Mouse (Mus musculus) spleen, adult 12 weeks (tissue): Measurements from ENCODE around the gene Dll4.

Experiments
- DNase-seq: peaks from one replicate; pipeline ENCODE4 v3.0.0; 2022; ENCODE audit warnings: low spot score

The Dll4 gene

GRCm38 (mm10) chr2:119311544-119311943, 14.0 kb upstream of the Dll4 start:
- no peak for DNase-seq

- no peak for DNase-seq
These were observed 13.1 kb upstream of the Dll4 start for GRCm38 (mm10) chr2:119312380-119312958.

DNA sequence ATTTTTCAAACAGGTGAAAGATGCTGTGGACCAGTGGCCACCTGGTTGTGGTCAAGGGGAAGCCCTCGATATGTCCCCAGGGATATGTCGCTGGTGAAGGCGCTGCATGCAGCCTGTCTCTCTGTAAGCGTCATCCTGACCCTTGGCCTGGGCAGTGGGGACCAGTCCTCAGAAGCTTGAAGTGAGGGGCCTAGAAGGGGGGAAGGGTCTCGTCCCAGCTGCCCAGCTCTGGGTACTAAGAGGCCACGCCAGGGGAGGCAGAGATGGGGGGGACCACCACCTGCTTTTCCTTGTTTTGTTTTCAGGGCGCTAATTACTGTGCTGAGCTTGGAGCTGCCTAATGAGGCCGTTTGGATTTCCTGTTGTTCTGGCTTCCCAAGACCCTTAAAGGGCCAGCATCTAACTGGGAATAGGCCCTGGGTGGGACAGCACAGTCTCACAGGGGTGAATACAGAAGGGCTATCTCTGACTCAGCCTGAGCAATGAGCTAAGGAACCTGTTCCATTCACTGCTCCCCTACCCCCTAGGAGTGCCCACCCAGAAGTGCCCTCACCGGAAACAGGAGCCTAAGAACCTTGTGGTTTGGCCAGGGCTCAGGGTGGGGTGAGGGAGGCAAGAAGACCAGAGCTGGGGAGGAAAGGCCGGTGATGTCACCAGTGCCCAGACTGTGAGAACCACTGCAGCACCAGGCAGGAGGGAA, 11.7 kb upstream of the Dll4 start:
- no peak for DNase-seq

DNA sequence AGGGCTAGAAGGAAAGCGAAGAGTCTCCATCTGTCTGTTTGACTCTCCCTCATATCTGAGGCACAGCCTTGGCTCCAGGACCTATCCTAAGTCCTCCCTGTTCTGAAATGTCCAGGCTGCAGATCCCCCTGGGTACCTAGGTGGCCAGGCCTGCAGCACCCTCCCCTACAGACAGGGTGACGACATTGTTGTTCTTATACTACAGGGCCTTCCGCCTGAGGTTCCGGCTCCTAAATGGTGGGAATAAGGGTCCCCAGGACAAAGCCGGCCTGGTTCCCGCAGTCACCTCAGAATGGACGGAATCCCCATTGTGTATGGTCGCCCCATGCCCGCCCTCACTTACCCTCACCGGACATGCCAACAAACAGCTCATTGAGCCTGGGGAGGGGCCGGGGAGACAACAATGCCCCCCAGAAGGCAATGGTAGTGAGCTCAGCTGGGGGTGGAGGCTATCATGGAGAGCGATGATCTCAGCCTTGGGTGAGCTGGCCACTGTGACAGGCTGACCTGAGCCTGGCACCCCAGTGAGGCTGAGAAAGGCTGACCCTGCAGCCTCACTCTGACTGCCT, 10.8 kb upstream of the Dll4 start:
- DNase-seq: no peak

DNA sequence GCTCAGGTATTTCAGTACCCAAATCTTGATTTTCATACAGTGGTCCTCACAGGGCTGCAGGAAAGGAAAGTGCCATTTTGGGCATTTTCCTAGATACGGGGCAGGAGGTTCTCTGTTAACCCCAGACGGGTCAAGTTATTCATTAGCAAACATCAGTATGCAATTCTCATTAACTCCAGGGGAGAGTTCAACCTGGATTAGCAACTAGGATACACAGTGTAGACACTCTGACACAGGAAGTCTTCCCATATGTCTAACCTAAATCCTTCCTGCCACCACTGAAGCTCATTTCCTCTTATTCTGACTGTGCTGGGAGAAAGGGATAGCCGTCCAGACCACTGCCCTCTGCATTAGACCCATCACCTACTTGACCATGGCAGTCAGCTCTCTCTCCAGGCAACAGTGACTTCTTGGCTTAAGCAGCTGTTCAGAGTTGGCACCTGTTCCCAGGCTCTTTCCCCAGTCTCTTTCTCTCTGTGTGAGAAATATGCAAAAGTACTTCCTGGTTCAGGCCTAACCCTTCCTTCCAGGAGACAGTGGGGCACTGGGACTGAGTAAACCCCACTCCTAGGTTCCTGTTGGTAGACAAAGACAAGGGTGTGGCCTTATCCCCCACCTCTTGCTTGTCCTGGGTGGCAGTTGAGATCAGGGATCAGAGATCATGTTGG, 7.4 kb upstream of the Dll4 start:
- no peak for DNase-seq

DNA sequence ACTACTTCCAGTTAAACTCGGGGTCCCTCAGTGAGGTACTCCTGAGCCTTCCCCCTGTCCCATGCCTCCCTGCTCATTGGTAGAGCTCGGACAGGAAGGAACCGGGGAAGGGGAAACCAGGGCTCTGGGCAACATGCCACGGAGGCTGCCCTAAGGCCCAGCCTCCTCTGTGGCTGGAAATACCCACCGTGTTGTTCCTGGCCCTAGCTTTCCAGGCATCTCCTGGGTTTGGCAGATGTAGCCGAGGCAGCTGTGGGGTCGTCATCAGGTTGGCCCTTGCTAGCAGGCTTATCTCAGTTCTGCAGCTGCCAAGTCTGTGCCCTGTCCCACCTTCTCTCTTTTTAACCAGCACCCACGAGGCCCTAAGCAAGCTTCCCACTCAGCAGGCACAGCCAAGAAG, 5.0 kb upstream of the Dll4 start:
- DNase-seq: no peak

DNA sequence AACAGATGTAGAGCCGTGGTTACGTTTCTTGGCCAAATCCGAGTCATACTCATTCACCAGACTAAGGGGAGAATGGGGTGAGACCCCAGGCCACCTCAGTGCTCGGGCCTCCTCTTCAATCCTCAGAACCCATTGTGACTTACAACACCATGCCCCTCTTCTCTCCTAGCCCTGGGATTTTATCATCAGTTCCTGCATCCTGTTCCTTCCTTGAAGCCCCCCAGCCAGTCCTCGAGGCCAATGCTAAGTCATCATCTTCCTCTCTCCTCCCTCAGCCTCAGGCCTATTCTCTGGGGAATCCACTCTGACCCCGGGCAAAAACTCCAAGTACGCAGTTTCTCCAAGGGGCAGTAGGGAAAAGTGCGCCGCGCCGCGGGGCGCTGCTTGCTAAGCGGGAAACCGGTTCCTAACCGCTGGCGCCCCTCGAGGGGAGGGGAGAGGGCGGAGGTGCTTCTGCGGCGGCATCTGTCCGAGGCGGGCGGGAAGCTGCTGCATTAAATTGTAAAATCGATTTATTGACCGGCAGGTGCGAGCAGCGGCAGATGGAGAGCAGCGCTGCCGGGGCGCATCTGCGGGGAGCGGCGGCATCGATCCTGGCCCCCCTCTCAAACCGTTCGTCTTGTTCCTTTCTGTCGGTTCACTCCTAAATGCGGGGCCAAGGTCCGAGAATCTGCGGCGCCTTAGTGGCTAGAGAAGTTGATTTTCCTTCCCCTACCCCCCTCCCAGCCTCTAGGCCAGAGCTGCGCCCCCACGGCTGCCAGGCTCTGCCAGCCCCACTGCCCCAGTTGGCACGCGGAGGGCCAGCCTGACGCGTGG, 3.6 kb upstream of the Dll4 start:
- no peak for DNase-seq

GRCm38 (mm10) chr2:119322587-119323300, 2.8 kb upstream of the Dll4 start:
- no peak for DNase-seq

DNA sequence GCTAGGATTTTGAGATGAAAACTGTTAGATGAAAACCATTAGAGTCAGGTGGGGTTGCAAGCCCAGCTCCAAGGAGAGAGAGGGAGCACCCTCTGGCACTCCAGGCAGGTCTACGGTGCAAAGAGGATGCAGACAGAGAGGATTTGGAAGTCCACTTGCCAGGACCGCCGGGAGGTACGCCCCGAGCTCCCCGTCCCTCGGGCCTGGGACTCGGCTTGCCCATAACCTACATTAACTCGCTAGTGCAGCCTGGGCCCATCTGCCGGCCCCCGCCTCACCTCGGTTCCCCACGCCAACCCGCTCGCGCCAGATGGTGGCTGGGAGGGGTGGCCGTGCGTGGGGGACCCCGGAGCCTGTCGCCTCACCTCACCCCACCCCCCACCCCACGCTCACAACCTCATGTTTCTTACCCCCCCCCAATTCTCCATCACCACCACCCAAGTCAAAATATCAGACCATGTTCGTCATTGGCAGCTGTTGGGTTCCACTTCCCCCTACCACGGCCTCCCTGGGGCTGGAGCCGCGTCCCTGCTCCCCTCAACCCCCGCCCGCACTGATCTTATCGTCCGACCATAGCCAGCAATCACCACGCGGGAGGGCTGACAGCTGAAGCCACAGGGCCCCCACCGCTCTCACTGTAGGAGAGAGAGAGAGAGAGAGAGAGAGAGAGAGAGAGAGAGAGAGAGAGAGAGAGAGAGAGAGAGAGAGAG, 1.6 kb upstream of the Dll4 start:
- no peak for DNase-seq

DNA sequence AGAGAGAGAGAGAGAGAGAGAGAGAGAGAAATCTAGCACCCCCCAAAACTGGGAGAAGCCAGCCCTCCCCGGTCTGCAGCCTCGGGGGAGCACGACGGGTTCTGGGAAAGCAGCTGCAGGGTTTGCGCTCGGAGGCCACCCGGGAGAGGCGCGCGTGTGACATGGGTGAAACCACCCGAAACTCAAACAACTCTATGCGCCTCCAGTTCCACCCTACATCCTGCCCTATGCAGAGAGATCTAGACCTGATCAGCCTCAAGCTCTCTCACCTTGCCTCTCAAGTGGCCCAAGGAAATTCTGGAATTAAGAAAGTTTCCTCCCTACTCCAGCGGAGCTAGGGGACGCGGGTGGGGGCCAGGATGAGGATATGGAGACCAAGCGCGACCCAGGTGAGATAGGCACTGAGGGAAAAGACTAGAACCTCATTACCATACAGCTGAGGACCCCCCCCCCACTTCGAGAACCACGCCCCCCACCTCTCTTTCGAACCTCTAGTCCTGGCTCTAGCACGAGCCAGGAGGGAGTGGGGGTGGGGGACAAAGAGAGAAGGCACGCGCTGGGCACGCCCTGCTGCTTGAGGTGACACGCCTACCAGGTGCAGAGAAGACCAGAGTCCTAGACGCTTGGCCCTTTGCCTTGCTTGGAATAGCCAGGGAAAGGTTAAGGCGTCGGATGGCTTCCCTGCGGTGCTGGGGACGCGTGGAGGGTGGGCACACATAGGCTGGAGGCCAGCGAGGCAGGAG, 837 bp upstream of the Dll4 start:
- no peak for DNase-seq

DNA sequence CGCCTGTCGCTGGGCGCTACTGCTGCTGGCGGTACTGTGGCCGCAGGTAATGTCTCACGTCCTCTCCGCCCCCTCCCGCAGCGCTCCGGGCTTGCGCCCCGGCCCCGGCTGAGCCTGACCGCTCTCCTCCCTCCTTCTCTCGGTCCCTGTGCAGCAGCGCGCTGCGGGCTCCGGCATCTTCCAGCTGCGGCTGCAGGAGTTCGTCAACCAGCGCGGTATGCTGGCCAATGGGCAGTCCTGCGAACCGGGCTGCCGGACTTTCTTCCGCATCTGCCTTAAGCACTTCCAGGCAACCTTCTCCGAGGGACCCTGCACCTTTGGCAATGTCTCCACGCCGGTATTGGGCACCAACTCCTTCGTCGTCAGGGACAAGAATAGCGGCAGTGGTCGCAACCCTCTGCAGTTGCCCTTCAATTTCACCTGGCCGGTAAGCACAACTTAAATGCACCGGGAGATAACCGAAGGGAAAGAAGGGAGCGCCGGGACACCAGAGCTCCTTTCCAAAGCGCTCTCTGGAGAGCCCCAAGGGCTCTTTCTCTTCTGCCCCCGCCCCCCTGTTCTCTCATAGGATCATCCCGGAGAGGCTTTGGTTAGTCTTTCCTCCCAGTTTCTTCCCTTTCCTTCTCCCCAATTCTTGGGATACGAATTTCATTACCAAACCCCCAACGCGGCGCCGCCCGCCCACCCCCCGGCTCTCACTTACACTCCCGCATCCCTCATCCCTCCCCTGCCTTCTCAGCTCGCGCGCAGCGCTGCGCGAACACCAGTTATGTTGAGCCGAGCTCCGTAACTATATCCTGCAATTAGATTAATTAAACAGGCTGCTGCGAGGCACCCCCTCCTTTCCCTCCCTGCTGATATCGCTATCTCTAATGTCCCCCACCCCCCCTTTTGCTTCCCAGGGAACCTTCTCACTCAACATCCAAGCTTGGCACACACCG, 847 bp downstream of the Dll4 start:
- DNase-seq: no peak

DNA sequence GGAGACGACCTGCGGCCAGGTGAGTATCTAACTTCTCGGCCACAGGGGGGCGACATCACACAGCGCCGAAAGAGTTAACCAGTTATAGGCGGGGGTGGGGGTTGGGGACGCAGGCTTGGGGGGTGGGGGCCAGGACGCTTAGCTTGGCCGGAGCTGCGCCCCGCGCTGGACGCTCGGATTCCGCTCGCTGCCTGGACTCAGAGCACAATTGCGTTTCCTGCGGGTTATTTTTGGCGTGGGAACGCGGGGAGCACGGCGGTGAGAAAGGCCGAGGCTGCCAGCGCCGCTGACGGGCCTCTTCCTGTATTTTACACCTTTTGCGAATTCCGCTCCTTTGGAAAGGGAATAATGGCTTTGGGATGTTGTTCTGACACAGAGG, 1.5 kb downstream of the Dll4 start:
- DNase-seq: no peak

- DNase-seq: no peak
These were observed 2.5 kb downstream of the Dll4 start for GRCm38 (mm10) chr2:119327942-119328526.

DNA sequence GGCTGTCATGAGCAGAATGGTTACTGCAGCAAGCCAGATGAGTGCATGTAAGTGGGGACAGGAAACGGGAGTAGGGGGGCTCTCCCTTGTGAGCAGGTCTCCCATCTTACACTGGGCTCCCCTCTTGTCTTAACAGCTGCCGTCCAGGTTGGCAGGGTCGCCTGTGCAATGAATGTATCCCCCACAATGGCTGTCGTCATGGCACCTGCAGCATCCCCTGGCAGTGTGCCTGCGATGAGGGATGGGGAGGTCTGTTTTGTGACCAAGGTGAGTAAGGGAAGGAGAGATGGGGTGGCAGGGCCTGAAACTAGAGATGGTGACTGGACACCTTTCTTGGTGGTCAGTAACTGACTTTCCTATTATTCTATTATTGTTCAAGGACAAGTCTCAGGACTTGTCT, 3.0 kb downstream of the Dll4 start:
- no peak for DNase-seq

- DNase-seq: no peak
These were observed 3.7 kb downstream of the Dll4 start for GRCm38 (mm10) chr2:119329123-119329817.

DNA sequence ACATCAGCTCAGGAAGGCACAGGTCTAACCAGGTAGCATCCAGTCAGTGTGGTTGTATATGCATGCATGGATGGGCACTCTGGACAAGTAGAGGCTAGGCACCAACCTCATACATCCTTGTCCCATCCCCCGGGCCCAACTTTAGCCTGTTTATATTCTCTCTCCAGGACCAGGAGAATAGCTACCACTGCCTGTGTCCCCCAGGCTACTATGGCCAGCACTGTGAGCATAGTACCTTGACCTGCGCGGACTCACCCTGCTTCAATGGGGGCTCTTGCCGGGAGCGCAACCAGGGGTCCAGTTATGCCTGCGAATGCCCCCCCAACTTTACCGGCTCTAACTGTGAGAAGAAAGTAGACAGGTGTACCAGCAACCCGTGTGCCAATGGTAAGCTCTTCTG, 5.2 kb downstream of the Dll4 start:
- no peak for DNase-seq

DNA sequence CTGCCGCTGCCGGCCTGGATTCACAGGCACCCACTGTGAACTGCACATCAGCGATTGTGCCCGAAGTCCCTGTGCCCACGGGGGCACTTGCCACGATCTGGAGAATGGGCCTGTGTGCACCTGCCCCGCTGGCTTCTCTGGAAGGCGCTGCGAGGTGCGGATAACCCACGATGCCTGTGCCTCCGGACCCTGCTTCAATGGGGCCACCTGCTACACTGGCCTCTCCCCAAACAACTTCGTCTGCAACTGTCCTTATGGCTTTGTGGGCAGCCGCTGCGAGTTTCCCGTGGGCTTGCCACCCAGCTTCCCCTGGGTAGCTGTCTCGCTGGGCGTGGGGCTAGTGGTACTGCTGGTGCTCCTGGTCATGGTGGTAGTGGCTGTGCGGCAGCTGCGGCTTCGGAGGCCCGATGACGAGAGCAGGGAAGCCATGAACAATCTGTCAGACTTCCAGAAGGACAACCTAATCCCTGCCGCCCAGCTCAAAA, 6.6 kb downstream of the Dll4 start:
- no peak for DNase-seq

DNA sequence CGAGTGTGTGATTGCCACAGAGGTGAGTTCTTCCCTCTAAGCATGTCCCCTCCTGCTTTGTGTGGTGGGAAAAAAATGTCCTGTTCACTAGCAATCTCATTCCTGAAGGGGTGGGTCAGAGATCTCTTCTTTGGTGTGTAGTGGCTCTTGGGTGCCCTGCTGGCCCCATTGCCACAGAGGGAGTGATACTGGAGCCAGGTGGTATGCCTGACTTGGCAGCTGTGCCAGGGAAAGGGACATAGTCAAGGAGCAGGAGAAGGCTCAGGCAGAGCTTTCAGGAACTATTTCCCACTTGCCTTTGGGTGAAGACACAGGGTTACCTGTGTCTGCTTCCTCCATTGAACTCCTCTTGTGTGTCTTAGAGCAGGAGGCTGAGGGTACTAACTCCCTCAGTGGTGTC, 8.6 kb downstream of the Dll4 start:
- DNase-seq: no peak
